Mouse (Mus musculus) olfactory bulb, adult 2 months (tissue): ENCODE measurements around the gene Rasl2-9.

Experiments
- CTCF ChIP-seq: fragments of 200-500 bp; IDR thresholded peaks from 2 replicates; pipeline ENCODE4 v1.5.1; 2012; ENCODE audit warnings: low read depth, mild to moderate bottlenecking, low read length, moderate library complexity; ENCODE audit not compliant: insufficient read depth
- POLR2A ChIP-seq: fragments of 200-500 bp; IDR thresholded peaks from 2 replicates; pipeline ENCODE4 v1.6.1; 2012; ENCODE audit warnings: mild to moderate bottlenecking, low read depth, low read length, moderate library complexity; ENCODE audit not compliant: insufficient read depth

DNA sequence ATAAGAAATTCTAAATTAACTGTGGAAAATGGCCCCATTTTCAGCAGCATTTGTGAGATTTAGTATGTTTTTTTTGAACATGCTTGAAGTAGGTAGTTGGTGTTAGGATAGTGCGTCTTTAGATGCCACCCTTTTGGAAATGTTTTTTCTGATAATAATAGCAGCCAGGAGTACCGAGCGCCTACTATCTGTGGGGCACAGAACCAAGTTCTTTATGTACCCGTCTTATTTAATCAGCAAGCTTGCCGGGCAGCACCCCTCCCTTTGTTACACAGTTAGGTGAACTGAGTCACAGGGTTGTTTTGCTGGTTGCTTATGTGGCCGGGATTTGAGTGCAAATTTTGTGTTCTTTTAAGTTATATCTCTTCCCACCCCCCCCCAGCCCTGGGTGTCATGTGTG lies 44.5 kb downstream of the Rasl2-9 start:
- TF ChIP-seq POLR2A (no peak), CTCF (no peak)
